Mouse (Mus musculus) embryo, embryonic 10 days (tissue): Measurements from ENCODE around the gene Rars2.
"Not testable (repeated sequence)": the region's sequence is repeated elsewhere in the genome, so short reads cannot be mapped to it uniquely, and the experiment has no call there.

ENCODE experiments used
- DNase-seq: peaks from one replicate; pipeline ENCODE4 v3.0.0-alpha.2; 2015; ENCODE audit warnings: low spot score

Gene Rars2

GRCm38 (mm10) chr4:34614630-34615094 lies at the start of gene Rars2, which contains the start of gene Orc3:
Rars2 (plus strand) TSS chr4:34614957.
Orc3 (minus strand) TSS chr4:34614944.
- peak; percentile 96 for DNase-seq

- no peak for DNase-seq
These were observed 48.5 kb upstream of the Rars2 start for GRCm38 (mm10) chr4:34566226-34566625.

DNA sequence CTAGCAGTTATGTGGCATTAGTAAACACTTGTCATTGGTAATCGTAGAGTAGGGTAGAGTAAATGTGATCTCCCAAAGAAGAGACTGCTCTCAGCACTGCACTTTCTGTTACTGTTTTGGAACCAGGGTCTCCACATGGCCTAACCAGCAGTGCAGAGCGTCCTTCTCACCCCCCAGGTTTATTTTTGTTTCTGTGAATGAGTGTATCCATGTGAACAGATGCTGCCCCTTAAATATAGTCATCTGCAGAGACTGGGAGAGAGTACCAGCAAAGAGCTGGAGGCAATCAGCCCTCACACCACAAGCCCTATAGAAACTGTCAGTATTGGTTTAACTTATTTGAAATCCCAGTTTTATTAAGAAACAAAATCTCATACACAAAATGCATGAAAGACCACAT lies 41.9 kb upstream of the Rars2 start:
- DNase-seq: no peak

DNA sequence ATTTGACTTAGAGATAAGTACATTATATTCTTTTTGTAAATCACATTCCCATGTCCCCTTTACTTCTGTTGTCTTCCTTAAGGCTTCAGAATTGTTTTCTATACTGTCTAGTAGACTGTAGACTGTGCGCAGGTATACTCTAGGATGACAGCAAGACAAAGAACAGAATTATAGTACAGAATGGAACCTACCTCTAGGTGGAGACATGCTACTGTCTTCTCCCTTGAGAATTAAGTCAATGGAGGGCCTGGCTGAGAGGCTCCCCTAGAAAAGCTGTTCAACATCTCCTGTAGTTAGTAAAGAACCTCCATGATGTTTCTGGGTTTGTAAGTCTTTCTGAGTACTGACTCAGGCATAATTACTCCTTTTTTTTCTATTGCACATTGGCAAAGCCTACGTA lies 37.7 kb upstream of the Rars2 start:
- DNase-seq: no peak

GRCm38 (mm10) chr4:34579215-34579614 lies 35.5 kb upstream of the Rars2 start:
- no peak for DNase-seq

- not testable (repeated sequence) for DNase-seq
These were observed 33.3 kb upstream of the Rars2 start for GRCm38 (mm10) chr4:34581489-34581888.

- no peak for DNase-seq
These were observed 32.8 kb upstream of the Rars2 start for GRCm38 (mm10) chr4:34581990-34582389.

GRCm38 (mm10) chr4:34582476-34582875 lies 32.3 kb upstream of the Rars2 start:
- no peak for DNase-seq

GRCm38 (mm10) chr4:34583427-34583826 lies 31.3 kb upstream of the Rars2 start:
- no peak for DNase-seq

DNA sequence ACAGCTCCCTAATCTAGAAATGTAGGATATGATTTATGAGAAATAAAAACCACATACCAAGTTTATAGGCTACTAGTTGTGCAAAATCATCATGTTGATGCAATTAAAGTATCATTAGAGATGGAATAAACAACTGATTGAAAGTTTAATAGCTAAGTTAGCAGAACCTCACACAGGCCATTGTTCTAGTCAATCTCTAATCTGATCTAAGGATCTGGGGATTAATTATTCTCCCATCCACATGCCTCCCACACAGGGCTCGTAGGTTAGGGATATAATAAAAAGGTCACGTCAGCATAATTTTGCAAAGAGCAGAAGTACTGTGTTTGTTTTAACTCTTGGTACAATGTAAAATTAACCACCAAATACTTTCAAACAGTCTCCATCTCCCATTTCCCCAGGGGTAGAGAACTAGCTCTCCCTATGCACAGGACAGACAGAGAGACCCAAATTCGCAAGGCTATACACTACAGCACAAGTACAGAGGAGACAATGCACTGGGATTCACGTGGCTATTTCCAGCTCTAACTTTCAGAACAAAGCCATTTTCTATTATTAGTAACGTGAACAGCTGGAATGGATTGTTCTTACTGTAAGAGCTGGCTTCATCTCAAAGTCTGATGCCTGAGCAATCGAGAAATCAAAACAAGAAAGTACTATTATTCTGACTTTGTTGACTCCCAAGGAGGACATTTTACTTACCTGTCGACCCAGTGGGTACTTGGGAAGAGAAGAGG lies 29.7 kb upstream of the Rars2 start:
- no peak for DNase-seq

GRCm38 (mm10) chr4:34603123-34603522 lies 11.6 kb upstream of the Rars2 start:
- no peak for DNase-seq

DNA sequence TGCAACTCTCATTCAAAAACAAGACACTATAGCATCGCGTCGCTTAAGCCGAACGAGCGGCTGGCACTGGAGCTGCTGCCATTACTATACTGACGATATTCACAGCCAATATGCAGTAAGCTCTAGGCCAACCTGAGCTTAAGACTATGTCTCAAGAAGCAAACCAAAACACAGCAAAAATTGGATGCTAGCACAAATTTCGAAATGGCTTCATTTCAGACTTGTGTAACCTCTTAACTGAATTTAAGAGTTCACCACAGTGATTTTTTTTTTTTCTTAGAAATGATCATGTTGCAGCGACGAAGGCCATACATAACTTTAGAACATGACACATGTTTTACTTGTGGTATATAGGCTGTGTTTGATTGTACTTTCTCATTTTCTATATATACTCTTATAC lies 8.1 kb upstream of the Rars2 start:
- no peak for DNase-seq

DNA sequence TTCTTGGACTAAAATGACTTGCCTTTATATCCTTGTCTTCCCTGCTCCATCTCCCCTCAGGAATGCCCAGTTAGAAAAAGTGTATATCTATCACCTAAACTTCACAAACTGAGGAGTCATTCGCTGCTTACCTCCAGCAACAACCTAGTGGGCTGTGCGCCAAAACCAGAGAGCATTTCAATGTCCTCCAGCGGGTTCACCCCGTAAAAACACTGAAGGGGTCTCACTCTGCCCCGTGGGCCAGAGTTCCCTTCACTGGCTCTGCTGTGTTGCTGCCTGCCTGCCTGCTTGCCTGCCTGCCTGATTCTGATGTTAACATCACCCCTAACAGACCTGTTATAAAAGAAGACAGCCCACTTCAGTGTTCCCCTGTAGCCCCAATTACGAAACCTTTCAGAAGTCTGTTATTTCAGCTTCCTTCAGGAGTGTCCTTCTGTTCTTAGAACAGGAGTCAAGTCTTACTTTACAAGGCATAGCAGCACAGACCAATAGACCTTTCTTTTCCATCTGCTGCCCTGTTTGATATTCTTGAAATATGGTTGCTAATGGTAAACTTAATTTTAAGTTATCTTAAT lies 1.1 kb upstream of the Rars2 start:
- DNase-seq: no peak

DNA sequence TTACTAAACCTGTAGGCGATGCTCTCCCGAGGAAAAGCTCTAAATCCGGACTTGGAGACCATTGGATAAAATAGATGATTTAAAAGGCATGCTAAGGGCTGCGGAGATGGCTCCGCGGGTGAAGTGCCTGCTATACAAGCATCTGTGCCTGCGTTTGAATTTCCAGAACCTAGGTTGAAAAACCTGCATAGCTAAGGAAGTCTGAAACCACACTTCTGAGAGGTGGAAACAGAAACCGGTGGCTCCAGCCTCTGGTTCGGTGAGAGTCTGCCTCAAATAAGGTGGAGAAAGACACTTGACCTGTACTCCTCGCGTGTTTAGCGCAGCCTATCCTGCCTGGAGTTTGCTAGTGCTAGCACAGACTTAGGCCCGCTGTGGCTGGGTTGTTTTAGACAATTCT lies 546 bp downstream of the Rars2 start:
- peak; percentile 20 for DNase-seq

- DNase-seq: no peak
These were observed 1.4 kb downstream of the Rars2 start for GRCm38 (mm10) chr4:34616146-34616545.

GRCm38 (mm10) chr4:34625556-34625955 lies 10.8 kb downstream of the Rars2 start:
- DNase-seq: no peak

DNA sequence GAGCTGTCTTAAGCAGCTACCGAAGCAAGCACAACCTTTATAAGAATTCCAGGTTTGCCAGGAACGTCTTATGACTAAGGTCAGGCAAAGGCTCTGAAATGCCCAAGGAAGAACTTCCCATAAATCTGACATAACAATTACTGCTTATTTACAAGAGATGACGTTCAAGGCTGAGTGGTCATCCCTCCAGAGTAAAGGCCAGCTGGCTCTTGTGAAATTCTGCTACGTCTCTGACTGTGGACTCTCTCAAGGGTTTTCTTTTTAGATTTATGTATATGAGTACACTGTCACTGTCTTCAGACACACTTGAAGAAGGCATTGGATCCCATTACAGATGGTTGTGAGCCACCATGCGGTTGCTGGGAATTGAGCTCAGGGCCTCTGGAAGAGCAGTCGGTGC lies 11.6 kb downstream of the Rars2 start:
- no peak for DNase-seq

DNA sequence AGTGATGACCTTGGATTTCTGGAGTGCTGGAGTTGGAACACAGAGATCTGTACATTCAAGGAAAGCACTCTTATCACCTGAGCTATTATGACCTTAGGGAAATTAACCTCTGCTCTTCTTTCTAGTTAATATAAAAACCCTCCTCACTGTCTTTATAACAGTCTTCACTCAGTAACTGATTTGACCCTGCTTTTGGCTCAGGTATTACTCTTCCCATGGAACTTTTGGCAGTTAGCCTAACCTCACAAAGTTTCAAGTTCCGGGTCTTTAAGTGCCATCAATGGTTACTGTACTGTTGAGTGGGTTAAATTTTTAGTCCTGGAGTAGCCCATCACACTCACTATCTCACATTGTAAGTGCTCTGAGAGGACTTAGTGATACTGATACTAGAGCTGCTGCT lies 15.2 kb downstream of the Rars2 start:
- no peak for DNase-seq

GRCm38 (mm10) chr4:34634129-34634528 lies 19.4 kb downstream of the Rars2 start:
- DNase-seq: no peak

GRCm38 (mm10) chr4:34636036-34636435 lies 21.3 kb downstream of the Rars2 start:
- no peak for DNase-seq

- DNase-seq: no peak
These were observed 22.6 kb downstream of the Rars2 start for GRCm38 (mm10) chr4:34637386-34637785.

GRCm38 (mm10) chr4:34637851-34638250 lies 23.1 kb downstream of the Rars2 start:
- no peak for DNase-seq

- DNase-seq: no peak
These were observed 25.1 kb downstream of the Rars2 start for GRCm38 (mm10) chr4:34639745-34640364.
